Mouse (Mus musculus) liver, embryonic 13.5 days (tissue): Measurements from ENCODE around the gene Usp6nl. TPM values are rescaled to one million over a fixed set of nuclear protein-coding genes. Genes with fewer than 3 reads are reported as not detected.

Experiments
- ATAC-seq: fragments of 200-750 bp; cut with Nextera tagmentation; 2 replicates; pipeline ENCODE4 v1.8.0; 2017; ENCODE audit warnings: low read depth, mild to moderate bottlenecking, moderate number of reproducible peaks, moderate library complexity
- DNase-seq: peaks from one replicate; pipeline ENCODE4 v3.0.0; 2022
- H3K27ac ChIP-seq: fragments of 300-500 bp; sonication (generic); 2 replicates; pipeline ENCODE4 v1.5.1; 2015; ENCODE audit warnings: moderate library complexity, mild to moderate bottlenecking, inconsistent platforms
- H3K27me3 ChIP-seq: fragments of 300-500 bp; sonication (generic); 2 replicates; pipeline ENCODE4 v1.6.1; 2015; ENCODE audit warnings: mild to moderate bottlenecking, inconsistent platforms
- H3K36me3 ChIP-seq: fragments of 300-500 bp; sonication (generic); 2 replicates; pipeline ENCODE4 v1.6.1; 2015; ENCODE audit warnings: mild to moderate bottlenecking, inconsistent platforms
- H3K4me1 ChIP-seq: fragments of 300-500 bp; sonication (generic); replicated peaks from 2 replicates; pipeline ENCODE4 v1.6.1; 2015; ENCODE audit warnings: inconsistent platforms
- H3K4me2 ChIP-seq: fragments of 300-500 bp; sonication (generic); 2 replicates; pipeline ENCODE4 v1.6.1; 2015; ENCODE audit warnings: inconsistent platforms, mild to moderate bottlenecking, moderate library complexity
- H3K4me3 ChIP-seq: fragments of 300-500 bp; sonication (generic); replicated peaks from 2 replicates; pipeline ENCODE4 v1.5.1; 2015; ENCODE audit warnings: mild to moderate bottlenecking, inconsistent platforms
- H3K9ac ChIP-seq: fragments of 300-500 bp; sonication (generic); 2 replicates; pipeline ENCODE4 v1.6.1; 2015; ENCODE audit warnings: mild to moderate bottlenecking, inconsistent platforms
- H3K9me3 ChIP-seq: fragments of 300-500 bp; sonication (generic); replicated peaks from 2 replicates; pipeline ENCODE4 v1.6.1; 2016; ENCODE audit warnings: inconsistent platforms
- WGBS: fragments of 180-500 bp; shearing (Covaris S2); methylation state at CpG from one replicate; pipeline ENCODE4 v1.1.7; 2015; ENCODE audit not compliant: insufficient replicate concordance; 5-methylcytosine and 5-hydroxymethylcytosine counted together
- polyA plus RNA-seq: library from polyadenylated mRNA; unstranded; fragments of >200 nt; fragmentation: Nextera tagmentation; extraction: Ambion mirVana; gene quantifications from 2 replicates; pipeline ENCODE4 v1.2.1, GENCODE M21; 2015

Usp6nl gene
- polyA plus RNA-seq, 1 experiment from 2014 or later, result 3.4 TPM

- no peak for ATAC-seq
- WGBS, result 88% methylated on average over 24 of the region's 24 CpGs
- no peak overlapping the region for H3K27ac ChIP-seq
Observed at GRCm38 (mm10) chr2:6423661-6424550, 101.4 kb downstream of the Usp6nl start.

GRCm38 (mm10) chr2:6424851-6425250 is 102.4 kb downstream of the Usp6nl start:
- Histone ChIP-seq H3K9me3 (no peaks in the 10 kb centered on the region), H3K36me3 (peaks cover 49% of the 10 kb centered on the region), H3K9ac (no peak overlapping the region), H3K4me3 (no peak overlapping the region), H3K4me1 (no peaks in the 10 kb centered on the region), H3K27me3 (no peaks in the 10 kb centered on the region), H3K4me2 (no peak overlapping the region), H3K27ac (no peak overlapping the region)
- no peak for ATAC-seq
- 81% methylated on average over 5 of the region's 5 CpGs for WGBS
- DNase-seq, result no peak

More at GRCm38 (mm10) chr2:6423661-6424550, 101.4 kb downstream of the Usp6nl start:
- Histone ChIP-seq H3K4me1 (no peaks in the 10 kb centered on the region), H3K9ac (no peak overlapping the region), H3K9me3 (no peaks in the 10 kb centered on the region), H3K4me2 (no peak overlapping the region), H3K27me3 (no peaks in the 10 kb centered on the region), H3K36me3 (peaks cover 50% of the 10 kb centered on the region), H3K4me3 (no peak overlapping the region)
- no peak for DNase-seq

DNA sequence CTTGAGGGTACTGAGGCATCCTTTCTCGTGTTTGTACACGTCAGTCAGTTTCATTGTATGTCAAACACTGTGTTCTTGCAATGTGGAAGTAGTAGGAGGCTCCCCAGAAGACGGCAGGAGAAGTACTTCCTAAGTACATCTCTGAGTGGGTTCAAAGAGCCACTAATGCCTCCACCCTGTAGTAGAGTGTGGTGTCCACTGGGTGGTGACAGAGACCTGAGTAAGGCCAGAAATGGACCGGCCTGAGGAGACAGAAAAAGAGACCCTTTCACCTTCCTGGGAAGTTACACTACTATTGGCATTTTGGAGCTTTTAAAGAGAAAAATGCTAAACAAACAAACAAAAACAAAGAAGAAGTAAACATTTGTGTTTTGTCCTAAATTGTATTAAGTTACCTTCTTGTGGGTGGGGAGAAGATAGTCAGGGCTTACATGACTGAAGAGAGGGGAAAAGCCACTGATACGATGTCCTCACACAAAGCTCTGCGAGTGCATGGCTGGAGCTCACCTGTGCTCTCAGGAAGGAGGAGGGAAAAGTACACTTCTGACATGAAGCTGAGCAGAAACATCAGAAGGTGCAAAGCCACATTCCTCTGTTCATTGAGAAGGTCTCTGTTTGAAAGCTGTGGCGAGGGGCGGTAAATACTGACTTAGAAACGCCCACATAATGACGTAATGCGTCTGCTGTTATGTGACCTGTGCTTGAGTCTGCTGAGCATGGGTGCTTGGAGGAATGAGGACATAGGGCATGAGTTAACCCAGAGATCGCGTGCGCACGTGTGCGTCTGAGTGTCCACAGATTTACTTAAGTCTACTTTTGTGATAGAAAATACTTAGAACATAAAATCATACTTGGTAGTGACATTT is 113.9 kb downstream of the Usp6nl start:
- H3K4me2 ChIP-seq, result no peak overlapping the region
- WGBS, result 73% methylated on average over 16 of the region's 16 CpGs
- no peak overlapping the region for H3K4me3 ChIP-seq
- H3K27ac ChIP-seq, result no peak overlapping the region
- H3K36me3 ChIP-seq, result peaks cover 57% of the 10 kb centered on the region
- H3K27me3 ChIP-seq, result no peaks in the 10 kb centered on the region
- ATAC-seq (peak; percentile 59; the same call in 1 of the 2 replicates), DNase-seq (no peak)
- H3K9me3 ChIP-seq, result no peaks in the 10 kb centered on the region
- H3K9ac ChIP-seq, result no peak overlapping the region
- H3K4me1 ChIP-seq, result peaks cover 10% of the 10 kb centered on the region

- H3K4me3 ChIP-seq, result no peak overlapping the region
- peaks cover 35% of the 10 kb centered on the region for H3K36me3 ChIP-seq
- WGBS, result 30% methylated on average over 9 of the region's 9 CpGs
- no peak overlapping the region for H3K9ac ChIP-seq
- peak; percentile 24; the same call in 1 of the 2 replicates for ATAC-seq
- H3K9me3 ChIP-seq, result no peaks in the 10 kb centered on the region
- no peaks in the 10 kb centered on the region for H3K27me3 ChIP-seq
- peak overlapping the region; percentile 56 for H3K4me2 ChIP-seq
- no peak for DNase-seq
- peak overlapping the region; percentile 75 for H3K27ac ChIP-seq
- peaks cover 56% of the 10 kb centered on the region for H3K4me1 ChIP-seq
Observed at GRCm38 (mm10) chr2:6441688-6442087, 119.2 kb downstream of the Usp6nl start.

DNA sequence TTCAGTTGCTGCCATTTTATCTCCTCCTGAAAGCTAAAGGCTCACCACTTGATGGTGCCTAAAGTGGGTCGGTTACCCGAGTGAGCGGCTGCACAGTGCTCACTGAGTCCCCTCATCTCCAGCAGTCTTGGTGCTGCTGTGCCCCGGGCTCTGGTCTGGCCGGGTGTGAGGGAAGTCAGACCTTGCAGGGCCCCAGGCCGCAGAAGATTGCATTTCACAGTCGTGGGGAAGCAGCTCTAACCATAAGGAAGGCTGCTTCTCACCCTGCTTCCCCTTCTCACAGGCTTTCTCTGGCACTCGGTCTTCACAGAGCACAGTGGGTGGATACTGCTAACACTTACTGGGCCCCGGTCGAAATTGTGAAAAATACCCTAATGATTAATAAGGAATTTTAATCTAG is 119.8 kb downstream of the Usp6nl start:
- no peaks in the 10 kb centered on the region for H3K9me3 ChIP-seq
- ATAC-seq (peak; percentile 32), DNase-seq (peak; percentile 15)
- peaks cover 56% of the 10 kb centered on the region for H3K4me1 ChIP-seq
- H3K36me3 ChIP-seq, result peaks cover 29% of the 10 kb centered on the region
- no peak overlapping the region; the same call in 1 of the 2 replicates for H3K4me3 ChIP-seq
- H3K27ac ChIP-seq, result peak overlapping the region; percentile 75
- no peaks in the 10 kb centered on the region for H3K27me3 ChIP-seq
- 12% methylated on average over 10 of the region's 10 CpGs for WGBS
- H3K9ac ChIP-seq, result peak overlapping the region; percentile 59
- peak overlapping the region; percentile 56 for H3K4me2 ChIP-seq

GRCm38 (mm10) chr2:6444015-6444414 is 121.5 kb downstream of the Usp6nl start:
- Histone ChIP-seq H3K4me2 (peak overlapping the region; percentile 60), H3K4me3 (no peak overlapping the region), H3K4me1 (peaks cover 56% of the 10 kb centered on the region), H3K36me3 (peaks cover 23% of the 10 kb centered on the region), H3K27me3 (no peaks in the 10 kb centered on the region), H3K9me3 (no peaks in the 10 kb centered on the region), H3K9ac (no peak overlapping the region), H3K27ac (peak overlapping the region; percentile 85)
- 66% methylated on average over 4 of the region's 4 CpGs for WGBS
- DNase-seq (no peak), ATAC-seq (no peak)

DNA sequence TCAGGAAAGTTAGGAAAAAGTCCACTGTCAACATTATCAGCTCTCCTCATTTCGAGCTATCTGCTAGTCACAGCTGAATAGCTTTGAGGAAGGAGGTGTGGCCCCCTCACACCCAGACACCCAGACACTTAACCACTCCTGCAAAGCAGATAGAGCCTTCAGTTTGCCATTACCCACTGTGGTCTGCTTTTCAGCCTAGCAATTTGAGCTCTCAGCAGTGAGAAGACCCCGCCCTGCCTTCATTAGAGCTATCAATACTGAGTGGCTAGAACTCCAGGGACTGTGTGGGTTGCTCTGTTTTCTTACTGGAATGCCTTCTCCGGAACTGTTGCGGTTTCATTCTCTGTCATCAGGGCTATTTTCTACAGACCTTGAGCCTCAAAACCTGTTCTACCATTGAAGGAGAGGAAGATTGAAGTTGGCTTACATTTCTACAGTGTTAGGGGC is 122.3 kb downstream of the Usp6nl start:
- H3K9me3 ChIP-seq, result no peaks in the 10 kb centered on the region
- ATAC-seq, result peak; percentile 94
- DNase-seq, result peak; percentile 72
- 25% methylated on average over 4 of the region's 4 CpGs for WGBS
- peak overlapping the region; percentile 60 for H3K4me2 ChIP-seq
- peak overlapping the region; percentile 58 for H3K9ac ChIP-seq
- peak overlapping the region; percentile 85 for H3K27ac ChIP-seq
- peaks cover 23% of the 10 kb centered on the region for H3K36me3 ChIP-seq
- H3K4me1 ChIP-seq, result peaks cover 56% of the 10 kb centered on the region
- H3K4me3 ChIP-seq, result peak overlapping the region; percentile 21
- no peaks in the 10 kb centered on the region for H3K27me3 ChIP-seq

- no peak for DNase-seq
- no peak overlapping the region for H3K4me3 ChIP-seq
- H3K4me2 ChIP-seq, result no peak overlapping the region
- H3K36me3 ChIP-seq, result peaks cover 14% of the 10 kb centered on the region
- no peak overlapping the region for H3K9ac ChIP-seq
- H3K9me3 ChIP-seq, result no peaks in the 10 kb centered on the region
- H3K27me3 ChIP-seq, result no peaks in the 10 kb centered on the region
- peaks cover 54% of the 10 kb centered on the region for H3K4me1 ChIP-seq
- no peak overlapping the region for H3K27ac ChIP-seq
- WGBS, result 68% methylated on average over 4 of the region's 4 CpGs
- no peak for ATAC-seq
Observed at GRCm38 (mm10) chr2:6445858-6446257, 123.4 kb downstream of the Usp6nl start.

DNA sequence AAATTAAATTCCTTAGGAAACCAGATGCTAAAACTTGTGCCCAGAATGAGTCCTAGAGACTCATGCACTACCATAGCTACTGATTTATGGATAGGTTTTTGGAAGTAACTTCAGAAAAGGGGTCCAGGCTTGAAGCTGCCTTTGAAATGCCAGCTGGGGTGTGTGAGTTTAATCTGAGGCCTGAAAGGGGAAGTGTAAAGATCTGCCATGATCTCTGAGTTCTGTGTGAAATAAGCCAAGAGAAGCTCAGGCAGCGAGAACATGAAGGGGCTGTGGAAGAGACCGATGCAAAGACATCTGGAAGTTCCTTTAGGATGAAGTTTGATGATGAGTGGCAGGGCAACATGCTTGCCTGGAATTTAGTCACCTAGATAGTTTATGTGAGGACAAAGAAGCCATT is 126.4 kb downstream of the Usp6nl start:
- H3K9me3 ChIP-seq, result no peaks in the 10 kb centered on the region
- H3K27ac ChIP-seq, result no peak overlapping the region
- DNase-seq (no peak), ATAC-seq (no peak)
- no peaks in the 10 kb centered on the region for H3K36me3 ChIP-seq
- H3K4me2 ChIP-seq, result no peak overlapping the region
- H3K27me3 ChIP-seq, result no peaks in the 10 kb centered on the region
- 56% methylated on average over 2 of the region's 2 CpGs for WGBS
- H3K9ac ChIP-seq, result no peak overlapping the region
- no peak overlapping the region for H3K4me3 ChIP-seq
- H3K4me1 ChIP-seq, result peaks cover 25% of the 10 kb centered on the region

DNA sequence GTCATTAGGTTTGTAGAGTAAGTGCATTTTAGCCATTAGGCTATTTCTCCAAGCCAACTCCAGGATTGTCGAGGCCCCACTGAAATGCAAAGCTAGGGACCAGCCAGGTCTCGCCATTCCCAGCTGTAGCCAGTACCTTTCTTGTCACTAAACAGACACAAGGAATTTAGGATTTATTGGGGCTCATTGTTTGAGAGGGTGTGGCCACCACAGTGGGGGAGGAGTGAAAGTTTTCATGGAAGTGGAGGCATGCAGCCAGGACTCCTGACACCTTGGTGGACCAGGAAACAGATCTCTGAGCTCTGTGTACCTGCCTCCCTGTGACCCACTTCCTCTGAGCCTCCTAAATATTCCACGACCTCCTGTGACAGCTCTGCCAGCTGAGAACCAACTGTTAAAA is 127.2 kb downstream of the Usp6nl start:
- ATAC-seq, result no peak
- Histone ChIP-seq H3K4me1 (peaks cover 17% of the 10 kb centered on the region), H3K9me3 (no peaks in the 10 kb centered on the region), H3K9ac (no peak overlapping the region), H3K27me3 (no peaks in the 10 kb centered on the region), H3K36me3 (no peaks in the 10 kb centered on the region), H3K4me3 (no peak overlapping the region), H3K4me2 (no peak overlapping the region), H3K27ac (no peak overlapping the region)
- no peak for DNase-seq
- 68% methylated on average over 3 of the region's 3 CpGs for WGBS

- no peak overlapping the region for H3K4me3 ChIP-seq
- no peak overlapping the region for H3K27ac ChIP-seq
- 71% methylated on average over 3 of the region's 3 CpGs for WGBS
- H3K27me3 ChIP-seq, result no peaks in the 10 kb centered on the region
- H3K9ac ChIP-seq, result no peak overlapping the region
- H3K4me2 ChIP-seq, result no peak overlapping the region
- ATAC-seq (no peak), DNase-seq (no peak)
- H3K4me1 ChIP-seq, result peaks cover 8% of the 10 kb centered on the region
- H3K36me3 ChIP-seq, result no peaks in the 10 kb centered on the region
- H3K9me3 ChIP-seq, result no peaks in the 10 kb centered on the region
Observed at GRCm38 (mm10) chr2:6450544-6450943, 128.1 kb downstream of the Usp6nl start.
